Mouse (Mus musculus): ENCODE measurements around the gene S100z. TPM values are rescaled to one million over a fixed set of nuclear protein-coding genes. Genes with fewer than 3 reads are reported as not detected.

The S100z gene
- total and polyA plus RNA-seq, 3 experiments: not detected

GRCm38 (mm10) chr13:95475124-95475523 lies 3.4 kb downstream of the S100z start:
- Histone ChIP-seq H3K27me3 (ENCODE audit: control insufficient read depth in 1 of 2, insufficient read depth in 2 of 2, low read length in 2 of 2) (no peaks in the 10 kb centered on the region), H3K4me3 (ENCODE audit: control insufficient read depth in 1 of 2, insufficient read depth in 1 of 2, low read depth in 2 of 2, low read length in 2 of 2) (peak overlapping the region in 1 of 2 experiments; percentile 11; a peak in 1 of 4 replicates), H3K79me2 (ENCODE audit: control insufficient read depth, insufficient read depth, low read length, poor library complexity) (no peaks in the 10 kb centered on the region), H3K9ac (ENCODE audit: control insufficient read depth, low read depth, low read length, poor library complexity, severe bottlenecking) (no peak overlapping the region), H3K4me1 (ENCODE audit: control insufficient read depth in 1 of 2, insufficient read depth in 2 of 2, low read length in 2 of 2) (peaks cover 18 to 30% of the 10 kb centered on the region in 2 experiments), H3K9me3 (replicated peaks; ENCODE audit: insufficient read depth, low read length) (no peaks in the 10 kb centered on the region), H3K36me3 (ENCODE audit: control insufficient read depth in 1 of 2, insufficient read depth in 2 of 2, low read length in 2 of 2) (peaks cover 0 to 17% of the 10 kb centered on the region in 2 experiments; a peak in 2 of 4 replicates), H3K27ac (ENCODE audit: control insufficient read depth, low read depth, low read length) (peak overlapping the region; percentile 55; the same call in 1 of the 2 replicates)
- TF ChIP-seq TCF12 (IDR thresholded peaks at IDR 0.05; ENCODE audit: low read depth, low read length) (peak; percentile 91), MAFK (IDR thresholded peaks at IDR 0.05; ENCODE audit: borderline replicate concordance, low read depth, low read length) (0 out of 2 replicates have a peak, but pooled peaks have one; percentile 23), MXI1 (IDR thresholded peaks at IDR 0.05; ENCODE audit: low read depth, low read length) (0 out of 2 replicates have a peak, but pooled peaks have one; percentile 33), RCOR1 (IDR thresholded peaks at IDR 0.05; ENCODE audit: low read depth, low read length) (peak; percentile 79), GATA1 (IDR thresholded peaks at IDR 0.05; ENCODE audit: low read depth, low read length) (peak; percentile 84), ZNF384 (IDR thresholded peaks at IDR 0.05; ENCODE audit: low read depth, low read length) (peak; percentile 90), POLR2AphosphoS5 (IDR thresholded peaks at IDR 0.05; ENCODE audit: borderline replicate concordance, low read depth, low read length) (no peak), NRF1 (IDR thresholded peaks at IDR 0.05; ENCODE audit: insufficient read depth, low read depth, low read length, poor library complexity, severe bottlenecking) (no peak), RAD21 (IDR thresholded peaks at IDR 0.05; ENCODE audit: low read depth, low read length) (no peak), CTCF (IDR thresholded peaks at IDR 0.05 in 2 of 3, conservative IDR thresholded peaks at IDR 0.05 in 1 of 3; ENCODE audit: control insufficient read depth in 1 of 3, insufficient read depth in 1 of 3, low read depth in 2 of 3, low read length in 3 of 3, poor library complexity in 1 of 3, severe bottlenecking in 1 of 3) (no peak), BHLHE40 (IDR thresholded peaks at IDR 0.05; ENCODE audit: borderline replicate concordance, low read depth, low read length) (0 out of 2 replicates have a peak, but pooled peaks have one; percentile 20), SIN3A (IDR thresholded peaks at IDR 0.05; ENCODE audit: low read length) (0 out of 2 replicates have a peak, but pooled peaks have one; percentile 58), HCFC1 (IDR thresholded peaks at IDR 0.05; ENCODE audit: low read depth, low read length) (0 out of 2 replicates have a peak, but pooled peaks have one; percentile 25), ZKSCAN1 (IDR thresholded peaks at IDR 0.05; ENCODE audit: low read depth, low read length) (no peak), MYB (IDR thresholded peaks at IDR 0.05; ENCODE audit: low read depth, low read length) (peak; percentile 56; the same call in 1 of the 2 replicates), UBTF (IDR thresholded peaks at IDR 0.05; ENCODE audit: borderline replicate concordance, insufficient read depth, low read depth, low read length) (no peak), MAX (IDR thresholded peaks at IDR 0.05; ENCODE audit: low read length) (no peak), SMC3 (IDR thresholded peaks at IDR 0.05; ENCODE audit: low read depth, low read length) (no peak; the same call in 1 of the 2 replicates), POLR2A (IDR thresholded peaks at IDR 0.05; ENCODE audit: control insufficient read depth in 1 of 2, insufficient read depth in 1 of 2, low read depth in 1 of 2, low read length in 2 of 2, poor library complexity in 1 of 2) (no peak), ETS1 (IDR thresholded peaks at IDR 0.05; ENCODE audit: low read depth, low read length) (peak; percentile 82), USF1 (IDR thresholded peaks at IDR 0.05; ENCODE audit: low read depth, low read length) (no peak), JUND (IDR thresholded peaks at IDR 0.05; ENCODE audit: low read depth, low read length) (no peak), MYC (IDR thresholded peaks at IDR 0.05; ENCODE audit: low read depth, low read length) (no peak), CHD1 (IDR thresholded peaks at IDR 0.05; ENCODE audit: low read depth, low read length) (no peak), NELFE (IDR thresholded peaks at IDR 0.05; ENCODE audit: low read depth, low read length) (no peak), ZMIZ1 (IDR thresholded peaks at IDR 0.05; ENCODE audit: low read depth, low read length) (no peak), TAL1 (IDR thresholded peaks at IDR 0.05; ENCODE audit: low read length) (no peak), KAT2A (conservative IDR thresholded peaks at IDR 0.05; ENCODE audit: low read depth, low read length) (no peak), POLR2AphosphoS2 (IDR thresholded peaks at IDR 0.05; ENCODE audit: low read length) (no peak), EP300 (IDR thresholded peaks at IDR 0.05; ENCODE audit: low read depth in 1 of 2, low read length in 2 of 2) (peak; percentile 81 to 87), E2F4 (IDR thresholded peaks at IDR 0.05; ENCODE audit: borderline replicate concordance, low read depth, low read length) (no peak), GABPA (IDR thresholded peaks at IDR 0.05; ENCODE audit: low read depth, low read length) (no peak)
- peak; percentile 38 for DNase-seq (ENCODE audit: low read depth, low spot score)

Measured in MEL (cell line).